Mouse (Mus musculus): ENCODE results near the gene Ces3b. TPM values are rescaled to one million over a fixed set of nuclear protein-coding genes. Genes with fewer than 3 reads are reported as not detected.

The Ces3b gene
- total RNA-seq, 2 experiments from 2014 or later: not detected

DNA sequence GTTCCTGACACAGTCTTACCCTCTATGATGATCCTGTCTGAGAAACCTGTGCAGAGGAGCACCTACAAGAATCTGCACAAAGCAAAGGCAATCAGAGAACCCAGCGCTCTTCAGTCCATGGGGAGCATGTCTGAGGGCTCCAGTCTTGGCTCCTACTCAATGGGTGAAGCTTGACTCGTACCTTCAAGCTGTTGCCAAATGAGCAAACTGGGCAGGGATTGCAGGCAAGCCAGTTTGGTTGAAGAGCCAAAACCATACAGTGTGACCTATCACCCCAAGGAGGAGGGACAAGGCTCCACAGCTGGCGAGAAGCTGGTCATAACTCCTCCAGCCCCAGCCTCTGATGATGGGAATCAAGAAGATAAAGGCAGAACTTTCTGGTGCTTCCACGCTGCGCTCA is 48.0 kb downstream of the Ces3b start, which contains the start of gene Ces4a:
Gene Ces4a (plus strand): TSS at position 292 of the 400 bp plus-strand sequence.
- intact Hi-C loops (cut with DNase I): no loop called here
- no peak for DNase-seq (ENCODE audit: low spot score in 2 of 2)

DNA sequence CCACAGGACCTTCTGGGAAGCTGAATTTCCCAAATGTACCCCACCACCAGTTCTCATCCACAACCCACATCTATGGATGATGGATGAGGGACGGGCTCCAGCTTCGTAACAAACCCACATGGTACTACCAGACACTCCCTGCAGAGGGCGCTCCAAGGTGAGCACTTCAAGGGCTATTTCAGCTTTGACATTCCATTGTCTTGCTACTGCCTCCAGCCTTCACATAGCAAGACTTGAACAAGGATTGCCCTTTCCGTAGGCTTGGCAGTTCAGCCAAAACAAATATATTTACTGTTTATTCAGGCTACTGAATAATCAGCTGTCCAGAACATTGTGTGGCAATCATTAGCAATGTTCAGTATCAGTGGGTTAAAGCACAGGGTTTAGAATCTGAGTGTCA is 54.9 kb downstream of the Ces3b start:
- peak; percentile 10 to 57 for DNase-seq (ENCODE audit: low spot score in 2 of 2)
- intact Hi-C loops (cut with DNase I): loop anchor here (5.0 kb wide), 1 partner anchor 84 kb away; no protein-coding TSS in a partner anchor

DNA sequence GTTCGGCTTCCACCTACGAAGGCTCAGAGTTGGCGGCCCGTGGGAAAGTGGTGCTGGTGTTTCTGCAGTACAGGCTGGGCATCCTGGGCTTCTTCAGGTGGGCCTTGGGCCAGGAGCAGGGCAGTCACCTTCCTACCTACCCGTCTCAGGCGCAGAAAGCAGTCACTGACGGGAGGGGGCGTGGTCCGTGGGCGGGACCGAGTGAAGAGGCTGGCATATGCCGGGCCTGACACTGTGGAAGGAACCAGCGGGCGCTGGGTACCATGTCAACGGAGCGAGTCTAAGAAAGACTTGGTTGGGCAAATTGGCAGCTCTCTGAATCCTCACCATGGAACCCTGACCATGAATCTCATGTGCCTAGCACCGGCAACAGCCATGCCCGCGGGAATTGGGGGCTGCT is 58.8 kb downstream of the Ces3b start:
- intact Hi-C loops (cut with DNase I): no loop called here
- no peak for DNase-seq (ENCODE audit: low spot score in 2 of 2)

Other genes with a start within 250 kb of the Ces3b start
- not detected for gene Ces2c, start 236.7 kb upstream of the Ces3b start, total RNA-seq (2021)
- under 1 TPM in 1 of 2 experiments, not detected in 1; 0.17 TPM for gene Ces2e, start 157.5 kb upstream of the Ces3b start, total RNA-seq (2021)
- not detected for gene Ces2f, start 136.4 kb upstream of the Ces3b start, total RNA-seq (2021)
- gene Ces2g, start 122.0 kb upstream of the Ces3b start, total RNA-seq (2021): under 1 TPM; 0.24 to 0.25 TPM
- not detected for gene Ces2h, start 82.9 kb upstream of the Ces3b start, total RNA-seq (2021)
- not detected for gene Ces3a, start 35.2 kb upstream of the Ces3b start, total RNA-seq (2021)
- not detected for gene Ces4a, start 48.0 kb downstream of the Ces3b start, total RNA-seq (2021)
- 10 to 100 TPM; 20.7 to 23.1 TPM for gene Cbfb, start 86.9 kb downstream of the Ces3b start, total RNA-seq (2021)
- gene D230025D16Rik, start 141.4 kb downstream of the Ces3b start, total RNA-seq (2021): 10 to 100 TPM; 31.7 to 32.1 TPM
- gene B3gnt9, start 171.4 kb downstream of the Ces3b start, total RNA-seq (2021): 1 to 10 TPM; 2.6 to 4.8 TPM
- 1 to 10 TPM; 6.7 to 7.9 TPM for gene Tradd, start 180.9 kb downstream of the Ces3b start, total RNA-seq (2021)
- gene Fbxl8, start 180.9 kb downstream of the Ces3b start, total RNA-seq (2021): under 1 TPM; 0.80 to 0.83 TPM
- gene Hsf4, start 186.0 kb downstream of the Ces3b start, total RNA-seq (2021): 1 to 10 TPM; 1.5 to 2.3 TPM
- gene Nol3, start 192.4 kb downstream of the Ces3b start, total RNA-seq (2021): 1 to 10 TPM; 4.5 to 5.1 TPM
- 10 to 100 TPM; 31.7 to 38.2 TPM for gene 4931428F04Rik, start 206.1 kb downstream of the Ces3b start, total RNA-seq (2021)
- gene Exoc3l, start 212.3 kb downstream of the Ces3b start, total RNA-seq (2021): 1 to 10 TPM; 1.7 to 2.0 TPM
- gene E2f4, start 213.9 kb downstream of the Ces3b start, total RNA-seq (2021): 10 to 100 TPM; 31.5 to 32.1 TPM
- under 1 TPM; 0.31 to 0.91 TPM for gene Elmo3, start 221.8 kb downstream of the Ces3b start, total RNA-seq (2021)
- gene Lrrc29, start 242.5 kb downstream of the Ces3b start, total RNA-seq (2021): 1 to 10 TPM; 5.1 to 6.9 TPM
- gene Tmem208, start 242.6 kb downstream of the Ces3b start, total RNA-seq (2021): 10 to 100 TPM; 42.2 to 43.1 TPM

All from left cerebral cortex, postnatal 14 days (tissue).